Mouse (Mus musculus) thymus, adult 2 months (tissue): ENCODE results near the gene Tmem144. TPM values are rescaled to one million over a fixed set of nuclear protein-coding genes. Genes with fewer than 3 reads are reported as not detected.

Source experiments
- DNase-seq: peaks from one replicate; pipeline ENCODE4 v3.0.0; 2021
- H3K27ac ChIP-seq: fragments of 200-500 bp; 2 replicates; pipeline ENCODE4 v1.5.1; 2012; ENCODE audit warnings: low read length, control low read depth; ENCODE audit not compliant: control insufficient read depth, insufficient read depth
- H3K27me3 ChIP-seq: fragments of 200-500 bp; 2 replicates; pipeline ENCODE4 v1.6.1; 2012; ENCODE audit warnings: mild to moderate bottlenecking, low read length, moderate library complexity, mixed read lengths; ENCODE audit not compliant: control insufficient read depth, insufficient read depth
- H3K36me3 ChIP-seq: fragments of 200-500 bp; 2 replicates; pipeline ENCODE4 v1.6.1; 2012; ENCODE audit warnings: mild to moderate bottlenecking, low read length, moderate library complexity; ENCODE audit not compliant: control insufficient read depth, insufficient read depth
- H3K4me1 ChIP-seq: fragments of 200-500 bp; replicated peaks from 2 replicates; pipeline ENCODE4 v1.6.1; 2012; ENCODE audit warnings: low read length; ENCODE audit not compliant: control insufficient read depth, insufficient read depth
- H3K4me3 ChIP-seq: fragments of 200-500 bp; 2 replicates; pipeline ENCODE4 v1.5.1; 2012; ENCODE audit warnings: mild to moderate bottlenecking, low read length, control low read depth, moderate library complexity; ENCODE audit not compliant: control insufficient read depth, insufficient read depth
- CTCF ChIP-seq: fragments of 200-500 bp; IDR thresholded peaks from 2 replicates; pipeline ENCODE4 v1.5.1; 2012; ENCODE audit warnings: mild to moderate bottlenecking, control low read depth, low read length, moderate library complexity, borderline replicate concordance; ENCODE audit not compliant: control insufficient read depth, poor library complexity, insufficient read depth; ENCODE audit errors: extremely low read depth
- POLR2A ChIP-seq: fragments of 200-500 bp; IDR thresholded peaks from 2 replicates; pipeline ENCODE4 v1.6.1; 2012; ENCODE audit warnings: mild to moderate bottlenecking, low read length, control low read depth, moderate library complexity; ENCODE audit not compliant: control insufficient read depth, poor library complexity, insufficient read depth; ENCODE audit errors: extremely low read depth
- WGBS: fragments of 180-500 bp; shearing (Covaris S2); methylation state at CpG from one replicate; pipeline ENCODE4 v1.1.7; 2018; 5-methylcytosine and 5-hydroxymethylcytosine counted together
- polyA plus RNA-seq: library from polyadenylated mRNA; depleted of rRNA; stranded (reverse); fragments of >200 nt; gene quantifications from 2 replicates; pipeline ENCODE4 v1.2.3, GENCODE M21; 2012

Tmem144 gene
- polyA plus RNA-seq, 1 experiment: 0.38 TPM

DNA sequence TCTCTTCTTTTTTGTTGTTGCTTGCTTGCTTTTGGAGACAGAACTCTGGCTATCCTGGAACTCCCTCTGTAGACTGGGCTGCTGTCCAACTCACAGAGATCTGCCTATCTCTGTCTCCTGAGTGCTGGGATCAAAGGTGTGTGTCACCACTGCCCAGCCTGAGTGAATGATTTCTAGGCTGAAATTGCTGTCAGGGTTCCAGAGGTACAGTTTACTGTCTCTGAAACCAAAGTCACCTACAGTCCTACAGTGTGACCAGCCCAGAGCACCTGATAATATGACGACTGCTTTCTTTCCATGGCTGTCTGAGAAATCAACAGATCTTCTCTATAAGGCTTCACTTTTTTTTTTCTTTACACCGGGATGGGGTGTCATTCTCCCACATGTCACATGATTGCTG lies 3.0 kb downstream of the Tmem144 start:
- no peak for DNase-seq
- no peak overlapping the region for H3K27ac ChIP-seq
- 88% methylated on average over 2 of the region's 2 CpGs for WGBS

GRCm38 (mm10) chr3:79848841-79849240 lies 3.7 kb downstream of the Tmem144 start:
- Histone ChIP-seq H3K36me3 (no peaks in the 10 kb centered on the region), H3K4me3 (no peak overlapping the region), H3K27me3 (no peaks in the 10 kb centered on the region), H3K4me1 (peaks cover under 1% of the 10 kb centered on the region; the same call in 1 of the 2 replicates), H3K27ac (no peak overlapping the region)
- TF ChIP-seq CTCF: no peak
- no peak for TF ChIP-seq POLR2A
- DNase-seq: no peak
- 66% methylated on average over 4 of the region's 4 CpGs for WGBS

More for the DNA sequence above, 3.0 kb downstream of the Tmem144 start:
- no peak for TF ChIP-seq CTCF
- TF ChIP-seq POLR2A: no peak
- H3K4me3 ChIP-seq: no peak overlapping the region
- no peaks in the 10 kb centered on the region for H3K27me3 ChIP-seq
- H3K4me1 ChIP-seq: no peaks in the 10 kb centered on the region
- H3K36me3 ChIP-seq: no peaks in the 10 kb centered on the region

- no peak for DNase-seq
- Histone ChIP-seq H3K4me3 (no peak overlapping the region), H3K27ac (no peak overlapping the region), H3K4me1 (peaks cover 4% of the 10 kb centered on the region; the same call in 1 of the 2 replicates), H3K36me3 (no peaks in the 10 kb centered on the region), H3K27me3 (no peaks in the 10 kb centered on the region)
- no peak for TF ChIP-seq POLR2A
- no peak for TF ChIP-seq CTCF
- 61% methylated on average over 5 of the region's 5 CpGs for WGBS
Observed at GRCm38 (mm10) chr3:79846633-79847032, 5.9 kb downstream of the Tmem144 start.

DNA sequence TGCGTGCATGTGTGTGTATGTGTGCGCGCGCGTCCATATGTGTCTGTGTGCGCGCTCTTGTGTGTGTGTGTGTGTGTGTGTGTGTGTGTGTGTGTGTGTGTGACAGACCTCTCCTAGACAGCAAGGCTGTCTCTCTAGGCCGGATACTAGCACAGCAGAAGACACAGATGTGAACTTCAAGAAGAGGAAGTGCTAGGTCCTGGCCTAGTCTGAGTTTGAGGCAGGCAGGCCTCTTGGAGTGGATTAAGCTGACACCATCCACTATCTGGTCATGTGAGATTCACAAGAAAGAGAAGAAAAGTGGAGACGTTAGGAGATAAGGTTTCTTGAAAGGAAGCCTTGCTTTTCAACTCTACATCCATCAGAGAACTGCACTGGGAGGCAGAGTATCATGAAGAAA lies 8.6 kb downstream of the Tmem144 start:
- DNase-seq: no peak
- Histone ChIP-seq H3K4me1 (peaks cover 4% of the 10 kb centered on the region; the same call in 1 of the 2 replicates), H3K4me3 (no peak overlapping the region), H3K36me3 (no peaks in the 10 kb centered on the region), H3K27ac (no peak overlapping the region), H3K27me3 (no peaks in the 10 kb centered on the region)
- 55% methylated on average over 9 of the region's 9 CpGs for WGBS
- TF ChIP-seq POLR2A: no peak
- no peak for TF ChIP-seq CTCF

- peaks cover 4% of the 10 kb centered on the region; the same call in 1 of the 2 replicates for H3K4me1 ChIP-seq
- H3K36me3 ChIP-seq: no peaks in the 10 kb centered on the region
- peak; percentile 63 for DNase-seq
- H3K27me3 ChIP-seq: no peaks in the 10 kb centered on the region
- H3K27ac ChIP-seq: peak overlapping the region; percentile 36
- no peak for TF ChIP-seq CTCF
- peak; percentile 26; the same call in 1 of the 2 replicates for TF ChIP-seq POLR2A
- peak overlapping the region; percentile 84 for H3K4me3 ChIP-seq
- 1% methylated on average over 19 of the region's 19 CpGs for WGBS
Observed at GRCm38 (mm10) chr3:79842616-79843016, 10.0 kb downstream of the Tmem144 start.

DNA sequence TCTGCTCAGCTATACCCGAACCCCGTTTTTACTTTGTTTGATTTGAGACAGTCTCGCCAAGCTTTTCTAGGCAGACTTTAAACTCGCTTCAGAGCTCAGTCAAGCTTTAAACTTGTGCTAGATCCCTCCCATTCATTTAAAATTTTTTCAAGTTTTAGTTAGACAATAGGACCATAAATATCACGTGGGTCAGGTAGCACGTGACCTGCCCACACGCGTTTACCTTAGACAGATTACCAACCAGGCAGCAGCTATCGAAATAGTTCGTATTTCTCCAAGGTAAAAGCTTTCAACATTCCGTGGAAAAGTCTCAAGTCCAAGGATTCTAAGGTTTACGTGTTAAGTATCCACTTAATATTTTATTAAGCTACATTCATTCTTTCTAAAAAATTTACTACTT lies 10.4 kb downstream of the Tmem144 start:
- no peaks in the 10 kb centered on the region for H3K27me3 ChIP-seq
- no peak for TF ChIP-seq CTCF
- TF ChIP-seq POLR2A: no peak
- no peak overlapping the region; the same call in 1 of the 2 replicates for H3K4me3 ChIP-seq
- H3K36me3 ChIP-seq: no peaks in the 10 kb centered on the region
- peaks cover 4% of the 10 kb centered on the region; the same call in 1 of the 2 replicates for H3K4me1 ChIP-seq
- WGBS: 4% methylated on average over 12 of the region's 12 CpGs
- peak overlapping the region; percentile 36; the same call in 1 of the 2 replicates for H3K27ac ChIP-seq
- DNase-seq: peak; percentile 48

- TF ChIP-seq POLR2A: no peak
- TF ChIP-seq CTCF: no peak
- no peaks in the 10 kb centered on the region for H3K36me3 ChIP-seq
- 85% methylated on average over 6 of the region's 6 CpGs for WGBS
- H3K4me1 ChIP-seq: peaks cover 4% of the 10 kb centered on the region; the same call in 1 of the 2 replicates
- no peak overlapping the region for H3K4me3 ChIP-seq
- DNase-seq: no peak
- no peak overlapping the region for H3K27ac ChIP-seq
- H3K27me3 ChIP-seq: no peaks in the 10 kb centered on the region
Observed at GRCm38 (mm10) chr3:79841475-79841874, 11.1 kb downstream of the Tmem144 start.
